Mouse (Mus musculus) megakaryocyte, embryonic 14.5 days (primary cell): Measurements from ENCODE around the gene Dusp10.

Experiments
- FLI1 ChIP-seq: IDR thresholded peaks from 2 replicates; pipeline ENCODE4 v1.6.1; 2012; ENCODE audit warnings: low read length, inconsistent platforms, mixed read lengths
- GATA1 ChIP-seq: IDR thresholded peaks from 3 replicates; pipeline ENCODE4 v1.6.1; 2012; ENCODE audit warnings: mixed read lengths, low read length, inconsistent platforms, borderline replicate concordance

DNA sequence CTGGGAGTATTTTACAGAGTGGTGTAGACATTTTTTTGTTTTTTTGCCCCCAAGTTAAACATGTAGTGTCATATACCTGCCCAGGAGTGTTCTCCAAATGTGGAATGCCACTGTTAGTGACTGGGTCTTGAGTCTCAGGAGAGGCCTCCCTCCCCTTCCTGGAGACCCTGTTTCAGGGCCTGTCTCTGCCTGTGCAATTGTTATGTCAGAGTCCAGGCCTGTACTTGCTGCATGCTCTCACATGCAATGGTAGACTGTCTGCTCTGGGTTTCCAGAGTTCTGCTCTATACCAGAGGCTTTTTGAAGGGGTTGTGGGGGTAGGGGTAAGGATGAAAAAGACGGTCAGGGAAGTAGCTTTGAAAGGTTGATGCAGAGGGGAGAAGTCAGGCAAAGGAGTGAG lies 27.8 kb downstream of the Dusp10 start:
- TF ChIP-seq GATA1, result no peak
- TF ChIP-seq FLI1, result no peak
